Mouse (Mus musculus) limb, embryonic 15.5 days (tissue): ENCODE measurements at regions not wholly inside any gene's neighbourhood (a gene's known extent, or its start where the extent isn't known, plus 50 kb on each side); places are given as distances from the start of the nearest gene placed in this dataset.
A peak's percentile ranks its signal among the peaks of the same experiment; 100 is the strongest.

Experiments
- ATAC-seq: fragments of 200-750 bp; cut with Nextera tagmentation; 2 replicates; pipeline ENCODE4 v1.8.0; 2017; ENCODE audit warnings: low read depth, moderate TSS enrichment; ENCODE audit not compliant: insufficient number of reproducible peaks, low FRiP score, low TSS enrichment
- H3K27ac ChIP-seq: fragments of 300-500 bp; sonication (generic); 2 replicates; pipeline ENCODE4 v1.5.1; 2015; ENCODE audit warnings: moderate library complexity, mild to moderate bottlenecking, inconsistent platforms
- H3K27me3 ChIP-seq: fragments of 300-500 bp; sonication (generic); 2 replicates; pipeline ENCODE4 v1.6.1; 2015; ENCODE audit warnings: inconsistent platforms
- H3K36me3 ChIP-seq: fragments of 300-500 bp; sonication (generic); 2 replicates; pipeline ENCODE4 v1.6.1; 2015; ENCODE audit warnings: inconsistent platforms
- H3K4me1 ChIP-seq: fragments of 300-500 bp; sonication (generic); 2 replicates; pipeline ENCODE4 v1.6.1; 2015; ENCODE audit warnings: inconsistent platforms
- H3K4me2 ChIP-seq: fragments of 300-500 bp; sonication (generic); 2 replicates; pipeline ENCODE4 v1.6.1; 2015; ENCODE audit warnings: mild to moderate bottlenecking, inconsistent platforms
- H3K4me3 ChIP-seq: fragments of 300-500 bp; sonication (generic); 2 replicates; pipeline ENCODE4 v1.5.1; 2015; ENCODE audit warnings: mild to moderate bottlenecking, inconsistent platforms
- H3K9ac ChIP-seq: fragments of 300-500 bp; sonication (generic); 2 replicates; pipeline ENCODE4 v1.6.1; 2015; ENCODE audit warnings: inconsistent platforms
- H3K9me3 ChIP-seq: fragments of 300-500 bp; sonication (generic); 2 replicates; pipeline ENCODE4 v1.6.1; 2016; ENCODE audit warnings: inconsistent platforms
- WGBS: fragments of 180-500 bp; shearing (Covaris S2); methylation state at CpG from one replicate; pipeline ENCODE4 v1.1.7; 2015; 5-methylcytosine and 5-hydroxymethylcytosine counted together

GRCm38 (mm10) chr10:44665509-44666144 is 137.3 kb upstream of the Prdm1 start:
- Histone ChIP-seq H3K4me2 (no peak overlapping the region), H3K27me3 (no peaks in the 10 kb centered on the region), H3K9ac (no peak overlapping the region), H3K36me3 (no peaks in the 10 kb centered on the region), H3K4me3 (no peak overlapping the region), H3K4me1 (no peaks in the 10 kb centered on the region), H3K9me3 (no peaks in the 10 kb centered on the region), H3K27ac (no peak overlapping the region)
- no peak for ATAC-seq
- WGBS: 49% methylated on average over 4 of the region's 4 CpGs

GRCm38 (mm10) chr10:44659499-44659898 is 131.2 kb upstream of the Prdm1 start:
- Histone ChIP-seq H3K36me3 (no peaks in the 10 kb centered on the region), H3K27me3 (no peaks in the 10 kb centered on the region), H3K4me1 (no peaks in the 10 kb centered on the region), H3K27ac (no peak overlapping the region), H3K9me3 (no peaks in the 10 kb centered on the region), H3K4me3 (no peak overlapping the region), H3K9ac (no peak overlapping the region), H3K4me2 (no peak overlapping the region)
- ATAC-seq: no peak
- 72% methylated on average over 3 of the region's 3 CpGs for WGBS

- no peak overlapping the region for H3K4me3 ChIP-seq
- H3K4me2 ChIP-seq: no peak overlapping the region
- H3K27me3 ChIP-seq: no peaks in the 10 kb centered on the region
- WGBS: 65% methylated on average over 5 of the region's 5 CpGs
- no peaks in the 10 kb centered on the region for H3K36me3 ChIP-seq
- ATAC-seq: no peak
- no peaks in the 10 kb centered on the region for H3K9me3 ChIP-seq
- no peak overlapping the region for H3K27ac ChIP-seq
- H3K4me1 ChIP-seq: no peaks in the 10 kb centered on the region
- H3K9ac ChIP-seq: no peak overlapping the region
These were observed 125.5 kb upstream of the Prdm1 start for GRCm38 (mm10) chr10:44653761-44654160.

GRCm38 (mm10) chr10:44647021-44647420 is 118.7 kb upstream of the Prdm1 start:
- Histone ChIP-seq H3K27me3 (no peaks in the 10 kb centered on the region), H3K9ac (no peak overlapping the region), H3K4me1 (0 out of 2 replicates have a peak, but pooled peaks cover 2% of the 10 kb centered on the region), H3K9me3 (no peaks in the 10 kb centered on the region), H3K4me2 (no peak overlapping the region), H3K36me3 (no peaks in the 10 kb centered on the region), H3K4me3 (no peak overlapping the region), H3K27ac (no peak overlapping the region)
- WGBS: 22% methylated on average over 5 of the region's 5 CpGs
- ATAC-seq: no peak

- Histone ChIP-seq H3K9me3 (no peaks in the 10 kb centered on the region), H3K9ac (no peak overlapping the region), H3K4me3 (no peak overlapping the region), H3K4me2 (no peak overlapping the region), H3K27ac (no peak overlapping the region), H3K27me3 (no peaks in the 10 kb centered on the region), H3K36me3 (no peaks in the 10 kb centered on the region), H3K4me1 (0 out of 2 replicates have a peak, but pooled peaks cover 2% of the 10 kb centered on the region)
- ATAC-seq: no peak
- 61% methylated on average over 5 of the region's 5 CpGs for WGBS
These were observed 118.3 kb upstream of the Prdm1 start for GRCm38 (mm10) chr10:44646615-44647014.

- H3K4me3 ChIP-seq: no peak overlapping the region
- ATAC-seq: no peak
- H3K9me3 ChIP-seq: no peaks in the 10 kb centered on the region
- no peaks in the 10 kb centered on the region for H3K4me1 ChIP-seq
- H3K27ac ChIP-seq: no peak overlapping the region
- WGBS: 86% methylated on average over 2 of the region's 2 CpGs
- no peak overlapping the region for H3K9ac ChIP-seq
- no peaks in the 10 kb centered on the region for H3K36me3 ChIP-seq
- H3K27me3 ChIP-seq: no peaks in the 10 kb centered on the region
- no peak overlapping the region for H3K4me2 ChIP-seq
These were observed 113.3 kb upstream of the Prdm1 start for GRCm38 (mm10) chr10:44641616-44642015.

GRCm38 (mm10) chr10:44640620-44641019 is 112.3 kb upstream of the Prdm1 start:
- no peak for ATAC-seq
- Histone ChIP-seq H3K9me3 (no peaks in the 10 kb centered on the region), H3K9ac (no peak overlapping the region), H3K4me2 (no peak overlapping the region), H3K4me3 (no peak overlapping the region), H3K27ac (no peak overlapping the region), H3K36me3 (no peaks in the 10 kb centered on the region), H3K27me3 (no peaks in the 10 kb centered on the region), H3K4me1 (no peaks in the 10 kb centered on the region)
- 88% methylated on average over 8 of the region's 8 CpGs for WGBS

- 81% methylated on average over 2 of the region's 2 CpGs for WGBS
- no peak overlapping the region for H3K27ac ChIP-seq
- H3K9me3 ChIP-seq: no peaks in the 10 kb centered on the region
These were observed 110.4 kb upstream of the Prdm1 start for GRCm38 (mm10) chr10:44638678-44639077.

GRCm38 (mm10) chr10:44636786-44637185 is 108.5 kb upstream of the Prdm1 start:
- H3K27ac ChIP-seq: no peak overlapping the region
- no peak for ATAC-seq
- no peak overlapping the region for H3K4me3 ChIP-seq

More at GRCm38 (mm10) chr10:44638678-44639077, 110.4 kb upstream of the Prdm1 start:
- Histone ChIP-seq H3K4me3 (no peak overlapping the region), H3K4me1 (no peaks in the 10 kb centered on the region), H3K4me2 (no peak overlapping the region), H3K27me3 (no peaks in the 10 kb centered on the region), H3K9ac (no peak overlapping the region), H3K36me3 (no peaks in the 10 kb centered on the region)
- ATAC-seq: no peak

GRCm38 (mm10) chr10:44636061-44636460 is 107.8 kb upstream of the Prdm1 start:
- no peak overlapping the region for H3K4me2 ChIP-seq
- no peaks in the 10 kb centered on the region for H3K9me3 ChIP-seq
- H3K4me1 ChIP-seq: no peaks in the 10 kb centered on the region
- no peak for ATAC-seq
- no peaks in the 10 kb centered on the region for H3K36me3 ChIP-seq
- no peak overlapping the region for H3K4me3 ChIP-seq
- H3K9ac ChIP-seq: no peak overlapping the region
- H3K27ac ChIP-seq: no peak overlapping the region
- H3K27me3 ChIP-seq: no peaks in the 10 kb centered on the region

More at GRCm38 (mm10) chr10:44636786-44637185, 108.5 kb upstream of the Prdm1 start:
- no peak overlapping the region for H3K4me2 ChIP-seq
- no peak overlapping the region for H3K9ac ChIP-seq
- H3K4me1 ChIP-seq: no peaks in the 10 kb centered on the region
- H3K9me3 ChIP-seq: no peaks in the 10 kb centered on the region
- no peaks in the 10 kb centered on the region for H3K27me3 ChIP-seq
- H3K36me3 ChIP-seq: no peaks in the 10 kb centered on the region
- 88% methylated on average over 3 of the region's 3 CpGs for WGBS

GRCm38 (mm10) chr10:44631584-44631983 is 103.3 kb upstream of the Prdm1 start:
- Histone ChIP-seq H3K27ac (no peak overlapping the region), H3K27me3 (no peaks in the 10 kb centered on the region), H3K4me1 (peaks cover 4% of the 10 kb centered on the region; the same call in 1 of the 2 replicates), H3K4me3 (no peak overlapping the region), H3K9me3 (no peaks in the 10 kb centered on the region), H3K36me3 (no peaks in the 10 kb centered on the region), H3K4me2 (no peak overlapping the region), H3K9ac (no peak overlapping the region)
- WGBS: 73% methylated on average over 8 of the region's 8 CpGs
- ATAC-seq: no peak

- H3K9me3 ChIP-seq: no peaks in the 10 kb centered on the region
- no peaks in the 10 kb centered on the region for H3K36me3 ChIP-seq
- WGBS: 28% methylated on average over 13 of the region's 13 CpGs
- H3K9ac ChIP-seq: no peak overlapping the region
- ATAC-seq: no peak
- H3K4me1 ChIP-seq: peaks cover 4% of the 10 kb centered on the region; the same call in 1 of the 2 replicates
- no peaks in the 10 kb centered on the region for H3K27me3 ChIP-seq
- H3K4me3 ChIP-seq: no peak overlapping the region
- H3K27ac ChIP-seq: no peak overlapping the region
- H3K4me2 ChIP-seq: peak overlapping the region; percentile 25; the same call in 1 of the 2 replicates
These were observed 102.2 kb upstream of the Prdm1 start for GRCm38 (mm10) chr10:44630485-44630884.

- 90% methylated on average over 3 of the region's 3 CpGs for WGBS
- Histone ChIP-seq H3K4me2 (no peak overlapping the region), H3K36me3 (no peaks in the 10 kb centered on the region), H3K9me3 (no peaks in the 10 kb centered on the region), H3K27me3 (no peaks in the 10 kb centered on the region), H3K9ac (no peak overlapping the region), H3K4me3 (no peak overlapping the region), H3K27ac (no peak overlapping the region), H3K4me1 (peaks cover 4% of the 10 kb centered on the region; the same call in 1 of the 2 replicates)
- no peak for ATAC-seq
These were observed 100.1 kb upstream of the Prdm1 start for GRCm38 (mm10) chr10:44628387-44628786.
